Mouse (Mus musculus): Measurements from ENCODE around the gene Fam193b. TPM values are rescaled to one million over a fixed set of nuclear protein-coding genes. Genes with fewer than 3 reads are reported as not detected.
A peak's percentile ranks its signal among the peaks of the same experiment; 100 is the strongest.

Gene Fam193b
- polyA plus RNA-seq, 1 experiment from 2014 or later = 7.9 TPM

DNA sequence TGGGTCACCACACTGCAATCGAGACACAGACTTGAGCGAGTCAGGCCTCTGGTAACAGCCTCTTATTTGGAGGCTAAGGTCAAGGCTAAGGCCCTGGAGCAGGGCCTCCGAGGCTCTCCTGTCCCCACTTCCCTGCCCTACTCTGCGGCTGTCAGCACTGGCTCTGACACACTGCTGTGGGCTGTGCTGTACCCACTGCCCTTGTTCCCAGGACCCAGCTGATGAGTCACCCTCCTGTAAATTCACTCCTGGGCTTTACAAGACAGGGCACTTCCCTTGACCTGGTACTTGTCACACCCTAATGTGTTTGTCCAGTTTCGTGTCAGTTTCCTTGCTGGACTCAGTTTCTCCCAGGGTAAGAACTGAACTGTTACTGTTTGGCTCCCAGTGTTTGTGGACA, 22.5 kb downstream of the Fam193b start:
- Histone ChIP-seq H3K9me3 (replicated peaks) (no peaks in the 10 kb centered on the region), H3K27ac (no peak overlapping the region), H3K4me1 (replicated peaks) (peaks cover 25% of the 10 kb centered on the region), H3K9ac (no peak overlapping the region), H3K4me2 (no peak overlapping the region), H3K27me3 (no peaks in the 10 kb centered on the region), H3K4me3 (replicated peaks) (no peak overlapping the region), H3K36me3 (peaks cover 83% of the 10 kb centered on the region)
- ATAC-seq (ENCODE audit: low read depth) (no peak), DNase-seq (no peak)
- WGBS (ENCODE audit: insufficient replicate concordance) = 65% methylated on average over 5 of the region's 5 CpGs

- Histone ChIP-seq H3K4me3 (replicated peaks) (no peak overlapping the region), H3K27ac (no peak overlapping the region), H3K9me3 (replicated peaks) (no peaks in the 10 kb centered on the region), H3K36me3 (peaks cover 83% of the 10 kb centered on the region), H3K4me1 (replicated peaks) (peaks cover 25% of the 10 kb centered on the region), H3K9ac (no peak overlapping the region), H3K27me3 (no peaks in the 10 kb centered on the region), H3K4me2 (no peak overlapping the region)
- DNase-seq (no peak), ATAC-seq (ENCODE audit: low read depth) (no peak)
- 79% methylated on average over 2 of the region's 2 CpGs for WGBS (ENCODE audit: insufficient replicate concordance)
Observed at GRCm38 (mm10) chr13:55547916-55548315, 23.0 kb downstream of the Fam193b start.

DNA sequence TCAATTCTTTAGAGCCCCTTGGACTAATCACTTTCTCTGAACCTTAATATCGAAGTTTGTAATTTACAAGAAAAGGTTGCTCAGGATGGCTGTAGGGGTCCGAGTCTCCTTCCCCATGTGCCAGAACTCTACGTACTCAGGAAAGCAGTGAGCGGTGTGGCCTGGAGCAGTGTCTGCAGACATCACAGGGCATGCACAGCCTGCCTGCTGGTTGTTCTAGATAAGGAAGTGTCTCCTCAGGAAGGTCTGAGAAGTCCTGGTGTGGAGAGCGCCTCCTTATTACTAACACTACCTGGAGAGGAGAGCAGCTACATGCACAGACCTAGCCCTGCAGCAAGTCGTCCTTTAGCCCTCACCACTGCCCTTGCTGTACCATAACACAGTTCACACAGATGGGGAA, 26.1 kb downstream of the Fam193b start:
- WGBS (ENCODE audit: insufficient replicate concordance) = 31% methylated on average over 6 of the region's 6 CpGs
- Histone ChIP-seq H3K4me3 (replicated peaks) (no peak overlapping the region), H3K27ac (peak overlapping the region; percentile 60), H3K4me1 (replicated peaks) (peaks cover 40% of the 10 kb centered on the region), H3K36me3 (peaks cover 89% of the 10 kb centered on the region), H3K9me3 (replicated peaks) (no peaks in the 10 kb centered on the region), H3K9ac (peak overlapping the region; percentile 31; the same call in 1 of the 2 replicates), H3K27me3 (no peaks in the 10 kb centered on the region), H3K4me2 (peak overlapping the region; percentile 25)
- DNase-seq (peak; percentile 53), ATAC-seq (ENCODE audit: low read depth) (peak; percentile 95)

- H3K4me3 ChIP-seq (replicated peaks) = no peak overlapping the region
- 82% methylated on average over 8 of the region's 8 CpGs for WGBS (ENCODE audit: insufficient replicate concordance)
- no peak overlapping the region for H3K4me2 ChIP-seq
- H3K27ac ChIP-seq = no peak overlapping the region
- H3K36me3 ChIP-seq = peaks cover 92% of the 10 kb centered on the region
- DNase-seq = no peak
- ATAC-seq (ENCODE audit: low read depth) = no peak
- no peaks in the 10 kb centered on the region for H3K27me3 ChIP-seq
- H3K9me3 ChIP-seq (replicated peaks) = no peaks in the 10 kb centered on the region
- no peak overlapping the region for H3K9ac ChIP-seq
- H3K4me1 ChIP-seq (replicated peaks) = peaks cover 40% of the 10 kb centered on the region
Observed at GRCm38 (mm10) chr13:55543447-55543846, 27.5 kb downstream of the Fam193b start.

DNA sequence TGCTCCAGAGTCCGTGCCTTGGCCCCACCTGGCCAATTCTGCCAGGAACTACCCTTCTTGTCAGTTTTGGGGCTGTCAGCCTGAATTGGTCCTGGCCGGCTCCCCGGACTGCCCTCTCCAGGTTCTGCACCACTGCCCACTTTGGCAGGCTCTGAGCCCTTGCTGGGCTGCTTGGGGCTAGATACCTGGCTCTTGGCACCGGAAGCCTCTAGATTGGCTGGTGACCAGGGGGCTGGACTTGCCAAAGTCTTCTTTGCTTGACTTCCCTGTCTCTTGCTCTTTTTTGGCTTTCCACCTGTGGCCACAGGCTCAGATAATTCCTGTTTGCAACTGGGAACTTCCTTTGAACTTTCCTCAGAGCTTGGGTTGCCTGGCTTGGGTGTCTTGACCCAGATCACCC, 28.0 kb downstream of the Fam193b start:
- no peaks in the 10 kb centered on the region for H3K9me3 ChIP-seq (replicated peaks)
- no peak overlapping the region for H3K4me3 ChIP-seq (replicated peaks)
- peaks cover 87% of the 10 kb centered on the region for H3K36me3 ChIP-seq
- no peak overlapping the region for H3K27ac ChIP-seq
- H3K4me2 ChIP-seq = no peak overlapping the region
- peaks cover 40% of the 10 kb centered on the region for H3K4me1 ChIP-seq (replicated peaks)
- ATAC-seq (ENCODE audit: low read depth) (no peak), DNase-seq (no peak)
- WGBS (ENCODE audit: insufficient replicate concordance) = 89% methylated on average over 4 of the region's 4 CpGs
- no peaks in the 10 kb centered on the region for H3K27me3 ChIP-seq
- no peak overlapping the region for H3K9ac ChIP-seq

DNA sequence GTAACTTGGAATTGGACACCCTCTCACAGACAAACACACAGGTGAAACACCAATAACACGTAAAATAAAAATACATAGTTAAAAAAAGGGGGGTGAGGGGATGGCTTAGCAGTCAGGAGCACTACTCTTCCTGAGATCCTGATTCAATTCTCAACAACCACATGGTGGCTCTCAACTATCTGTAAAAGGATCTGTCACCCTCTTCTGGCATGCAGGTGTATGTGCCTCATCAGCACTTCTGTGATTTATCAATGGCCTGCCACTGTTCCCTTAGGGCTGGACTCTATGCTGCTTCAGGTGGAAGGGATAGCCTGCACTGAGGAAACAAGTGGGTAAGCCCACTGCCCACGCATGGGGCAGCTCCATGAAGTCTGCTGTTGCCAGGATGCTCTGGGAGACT, 30.0 kb downstream of the Fam193b start:
- 77% methylated on average over 2 of the region's 2 CpGs for WGBS (ENCODE audit: insufficient replicate concordance)
- no peak overlapping the region for H3K4me2 ChIP-seq
- peaks cover 68% of the 10 kb centered on the region for H3K36me3 ChIP-seq
- ATAC-seq (ENCODE audit: low read depth) (no peak), DNase-seq (no peak)
- no peak overlapping the region for H3K4me3 ChIP-seq (replicated peaks)
- no peaks in the 10 kb centered on the region for H3K9me3 ChIP-seq (replicated peaks)
- no peak overlapping the region for H3K27ac ChIP-seq
- H3K4me1 ChIP-seq (replicated peaks) = peaks cover 50% of the 10 kb centered on the region
- no peaks in the 10 kb centered on the region for H3K27me3 ChIP-seq
- H3K9ac ChIP-seq = no peak overlapping the region

GRCm38 (mm10) chr13:55536194-55537175, 34.4 kb downstream of the Fam193b start, which contains the start of gene Ddx41:
Gene Ddx41 (minus strand): TSS chr13:55536658.
- ATAC-seq (ENCODE audit: low read depth) (peak; percentile 97), DNase-seq (peak; percentile 98)
- Histone ChIP-seq H3K9me3 (replicated peaks) (no peaks in the 10 kb centered on the region), H3K36me3 (peaks cover 67% of the 10 kb centered on the region), H3K27ac (peak within 1 kb of the TSS; percentile 68), H3K4me3 (replicated peaks) (peak within 1 kb of the TSS; percentile 91), H3K4me1 (replicated peaks) (peaks cover 40% of the 10 kb centered on the region), H3K4me2 (peak within 1 kb of the TSS; percentile 97), H3K27me3 (no peaks in the 10 kb centered on the region), H3K9ac (peak within 1 kb of the TSS; percentile 83)
- 1% methylated on average over 70 of the region's 70 CpGs for WGBS (ENCODE audit: insufficient replicate concordance)

DNA sequence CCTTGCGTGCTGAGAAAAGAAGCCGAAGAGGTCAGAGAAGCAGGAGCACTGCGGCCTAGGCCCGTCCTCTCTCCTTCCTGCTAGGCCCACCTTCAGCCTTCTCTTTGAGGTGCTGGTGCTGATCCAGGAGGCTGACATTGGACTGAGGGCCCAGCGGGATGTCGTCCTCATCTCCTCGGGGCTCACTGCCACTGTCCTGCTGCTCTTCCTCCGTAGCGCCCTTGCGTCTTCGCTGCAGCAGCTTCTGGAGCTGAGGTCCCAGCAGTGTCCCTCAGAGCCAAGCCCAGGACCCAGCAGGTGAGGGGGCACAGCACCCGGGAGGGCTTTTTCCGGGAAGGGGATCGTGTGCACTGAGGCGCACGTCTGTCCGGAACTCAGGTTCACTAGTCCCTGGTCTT, 35.1 kb downstream of the Fam193b start:
- ATAC-seq (ENCODE audit: low read depth) (peak; percentile 3), DNase-seq (no peak)
- peak overlapping the region; percentile 91 for H3K4me3 ChIP-seq (replicated peaks)
- H3K9ac ChIP-seq = peak overlapping the region; percentile 83
- H3K9me3 ChIP-seq (replicated peaks) = no peaks in the 10 kb centered on the region
- WGBS (ENCODE audit: insufficient replicate concordance) = 15% methylated on average over 17 of the region's 17 CpGs
- H3K4me1 ChIP-seq (replicated peaks) = peaks cover 33% of the 10 kb centered on the region
- H3K36me3 ChIP-seq = peaks cover 66% of the 10 kb centered on the region
- H3K27me3 ChIP-seq = no peaks in the 10 kb centered on the region
- peak overlapping the region; percentile 97 for H3K4me2 ChIP-seq
- H3K27ac ChIP-seq = peak overlapping the region; percentile 68; the same call in 1 of the 2 replicates

DNA sequence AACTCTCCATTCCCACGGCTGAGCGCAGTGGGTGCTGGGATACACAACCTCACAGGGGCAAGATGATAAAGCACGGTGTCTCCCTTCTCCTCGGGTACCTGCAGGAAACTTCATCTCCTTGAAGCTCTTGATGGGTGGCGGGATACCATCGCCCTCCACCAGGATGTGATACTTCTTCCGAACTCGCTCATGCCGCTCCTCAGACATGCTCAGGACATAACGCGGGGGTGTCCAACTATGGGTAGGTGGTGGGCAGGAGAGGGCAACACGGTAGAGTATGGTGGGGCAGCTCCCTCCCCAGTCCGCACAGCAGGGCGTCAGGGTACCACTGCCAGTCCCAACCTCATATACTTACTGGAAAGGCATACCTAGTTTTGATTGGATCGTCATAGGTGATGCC, 35.7 kb downstream of the Fam193b start:
- Histone ChIP-seq H3K4me2 (peak overlapping the region; percentile 97), H3K4me3 (replicated peaks) (peak overlapping the region; percentile 91), H3K9ac (peak overlapping the region; percentile 83), H3K36me3 (peaks cover 65% of the 10 kb centered on the region), H3K27me3 (no peaks in the 10 kb centered on the region), H3K27ac (no peak overlapping the region), H3K4me1 (replicated peaks) (peaks cover 31% of the 10 kb centered on the region), H3K9me3 (replicated peaks) (no peaks in the 10 kb centered on the region)
- WGBS (ENCODE audit: insufficient replicate concordance) = 87% methylated on average over 15 of the region's 15 CpGs
- ATAC-seq (ENCODE audit: low read depth) = no peak
- no peak for DNase-seq

- Histone ChIP-seq H3K9ac (peak within 1 kb of the TSS; percentile 22; the same call in 1 of the 2 replicates), H3K4me3 (replicated peaks) (peak within 1 kb of the TSS; percentile 7; the same call in 1 of the 2 replicates), H3K9me3 (replicated peaks) (no peaks in the 10 kb centered on the region), H3K4me2 (peak within 1 kb of the TSS; percentile 31), H3K27ac (peak within 1 kb of the TSS; percentile 73), H3K27me3 (no peaks in the 10 kb centered on the region), H3K36me3 (peaks cover 51% of the 10 kb centered on the region), H3K4me1 (replicated peaks) (peaks cover 46% of the 10 kb centered on the region)
- 49% methylated on average over 8 of the region's 8 CpGs for WGBS (ENCODE audit: insufficient replicate concordance)
- ATAC-seq (ENCODE audit: low read depth) (no peak), DNase-seq (no peak)
Observed at GRCm38 (mm10) chr13:55529198-55529915, 41.6 kb downstream of the Fam193b start, which contains the start of gene Dok3. Gene Dok3 (minus strand): TSS chr13:55529296.

Measured in liver, embryonic 13.5 days (tissue).